Mouse (Mus musculus): Measurements from ENCODE around the gene Dock4. TPM values are rescaled to one million over a fixed set of nuclear protein-coding genes. Genes with fewer than 3 reads are reported as not detected.

Dock4 gene
- total and polyA plus RNA-seq, 3 experiments: 4.3 to 13.6 (median 11.2) TPM

- no peak for DNase-seq
- no peak overlapping the region for H3K9ac ChIP-seq (ENCODE audit: low read depth, low read length)
- H3K27me3 ChIP-seq (ENCODE audit: control insufficient read depth, insufficient read depth, low read length): no peaks in the 10 kb centered on the region
- no peaks in the 10 kb centered on the region for H3K79me2 ChIP-seq (replicated peaks; ENCODE audit: control insufficient read depth, insufficient read depth, low read length)
- TF ChIP-seq EP300 (IDR thresholded peaks at IDR 0.05; ENCODE audit: insufficient read depth, low read depth, low read length) (no peak), CTCF (IDR thresholded peaks at IDR 0.05) (no peak)
- 83% methylated on average over 3 of the region's 3 CpGs for WGBS
- intact Hi-C loops (cut with DNase I): no loop called here
- H3K27ac ChIP-seq: no peak overlapping the region
- no peaks in the 10 kb centered on the region for H3K4me1 ChIP-seq (ENCODE audit: control insufficient read depth, insufficient read depth, low read length)
- no peak overlapping the region for H3K4me3 ChIP-seq
- no peaks in the 10 kb centered on the region; the same call in 1 of the 2 replicates for H3K36me3 ChIP-seq (ENCODE audit: control insufficient read depth, insufficient read depth, low read length)
These were observed 300.3 kb downstream of the Dock4 start for GRCm38 (mm10) chr12:40746081-40746480.

- Histone ChIP-seq H3K4me1 (ENCODE audit: control insufficient read depth, insufficient read depth, low read length) (no peaks in the 10 kb centered on the region), H3K4me3 (no peak overlapping the region), H3K27me3 (ENCODE audit: control insufficient read depth, insufficient read depth, low read length) (no peaks in the 10 kb centered on the region), H3K9ac (ENCODE audit: low read depth, low read length) (no peak overlapping the region), H3K79me2 (replicated peaks; ENCODE audit: control insufficient read depth, insufficient read depth, low read length) (no peaks in the 10 kb centered on the region), H3K36me3 (ENCODE audit: control insufficient read depth, insufficient read depth, low read length) (no peaks in the 10 kb centered on the region), H3K27ac (no peak overlapping the region)
- no peak for DNase-seq
- TF ChIP-seq CTCF (IDR thresholded peaks at IDR 0.05) (no peak), POLR2A (IDR thresholded peaks at IDR 0.05; ENCODE audit: insufficient read depth, low read depth, low read length) (no peak), EP300 (IDR thresholded peaks at IDR 0.05; ENCODE audit: insufficient read depth, low read depth, low read length) (no peak)
- intact Hi-C loops (cut with DNase I): no loop called here
- WGBS: 85% methylated on average over 2 of the region's 2 CpGs
These were observed 313.5 kb downstream of the Dock4 start for GRCm38 (mm10) chr12:40759281-40759680.

GRCm38 (mm10) chr12:40767258-40767816 is 321.6 kb downstream of the Dock4 start:
- Histone ChIP-seq H3K4me3 (no peak overlapping the region), H3K27ac (no peak overlapping the region), H3K4me1 (ENCODE audit: control insufficient read depth, insufficient read depth, low read length) (no peaks in the 10 kb centered on the region), H3K27me3 (ENCODE audit: control insufficient read depth, insufficient read depth, low read length) (no peaks in the 10 kb centered on the region), H3K36me3 (ENCODE audit: control insufficient read depth, insufficient read depth, low read length) (no peaks in the 10 kb centered on the region), H3K9ac (ENCODE audit: low read depth, low read length) (no peak overlapping the region), H3K79me2 (replicated peaks; ENCODE audit: control insufficient read depth, insufficient read depth, low read length) (no peaks in the 10 kb centered on the region)
- intact Hi-C loops (cut with DNase I): no loop called here
- WGBS: 86% methylated on average over 8 of the region's 8 CpGs
- DNase-seq: no peak
- TF ChIP-seq CTCF (IDR thresholded peaks at IDR 0.05) (no peak), POLR2A (IDR thresholded peaks at IDR 0.05; ENCODE audit: insufficient read depth, low read depth, low read length) (no peak), EP300 (IDR thresholded peaks at IDR 0.05; ENCODE audit: insufficient read depth, low read depth, low read length) (no peak)

- no peaks in the 10 kb centered on the region for H3K27me3 ChIP-seq (ENCODE audit: control insufficient read depth, insufficient read depth, low read length)
- TF ChIP-seq EP300 (IDR thresholded peaks at IDR 0.05; ENCODE audit: insufficient read depth, low read depth, low read length) (no peak), POLR2A (IDR thresholded peaks at IDR 0.05; ENCODE audit: insufficient read depth, low read depth, low read length) (no peak), CTCF (IDR thresholded peaks at IDR 0.05) (no peak)
- H3K79me2 ChIP-seq (replicated peaks; ENCODE audit: control insufficient read depth, insufficient read depth, low read length): no peaks in the 10 kb centered on the region
- DNase-seq: no peak
- no peak overlapping the region for H3K9ac ChIP-seq (ENCODE audit: low read depth, low read length)
- H3K4me3 ChIP-seq: no peak overlapping the region
- H3K36me3 ChIP-seq (ENCODE audit: control insufficient read depth, insufficient read depth, low read length): no peaks in the 10 kb centered on the region
- WGBS: 75% methylated on average over 1 of the region's 1 CpGs
- H3K27ac ChIP-seq: no peak overlapping the region
- intact Hi-C loops (cut with DNase I): no loop called here
- no peaks in the 10 kb centered on the region for H3K4me1 ChIP-seq (ENCODE audit: control insufficient read depth, insufficient read depth, low read length)
These were observed 327.3 kb downstream of the Dock4 start for GRCm38 (mm10) chr12:40773091-40773490.

- Histone ChIP-seq H3K9ac (ENCODE audit: low read depth, low read length) (no peak overlapping the region), H3K79me2 (replicated peaks; ENCODE audit: control insufficient read depth, insufficient read depth, low read length) (no peaks in the 10 kb centered on the region), H3K4me3 (no peak overlapping the region), H3K27ac (no peak overlapping the region), H3K4me1 (ENCODE audit: control insufficient read depth, insufficient read depth, low read length) (no peaks in the 10 kb centered on the region; the same call in 1 of the 2 replicates), H3K27me3 (ENCODE audit: control insufficient read depth, insufficient read depth, low read length) (no peaks in the 10 kb centered on the region), H3K36me3 (ENCODE audit: control insufficient read depth, insufficient read depth, low read length) (no peaks in the 10 kb centered on the region; the same call in 1 of the 2 replicates)
- no peak for DNase-seq
- intact Hi-C loops (cut with DNase I): no loop called here
- WGBS: 87% methylated on average over 6 of the region's 6 CpGs
- no peak for TF ChIP-seq POLR2A (IDR thresholded peaks at IDR 0.05; ENCODE audit: insufficient read depth, low read depth, low read length)
- TF ChIP-seq EP300 (IDR thresholded peaks at IDR 0.05; ENCODE audit: insufficient read depth, low read depth, low read length): no peak
- TF ChIP-seq CTCF (IDR thresholded peaks at IDR 0.05): no peak
These were observed 335.8 kb downstream of the Dock4 start for GRCm38 (mm10) chr12:40781554-40781953.

- peak in 1 of 2 experiments; percentile 15 for DNase-seq
- Histone ChIP-seq H3K27me3 (ENCODE audit: control insufficient read depth, insufficient read depth, low read length) (no peaks in the 10 kb centered on the region), H3K9ac (ENCODE audit: low read depth, low read length) (no peak overlapping the region), H3K79me2 (replicated peaks; ENCODE audit: control insufficient read depth, insufficient read depth, low read length) (no peaks in the 10 kb centered on the region), H3K27ac (peak overlapping the region; percentile 12; the same call in 1 of the 2 replicates), H3K4me3 (no peak overlapping the region), H3K4me1 (ENCODE audit: control insufficient read depth, insufficient read depth, low read length) (peaks cover 8% of the 10 kb centered on the region), H3K36me3 (ENCODE audit: control insufficient read depth, insufficient read depth, low read length) (peaks cover 6% of the 10 kb centered on the region)
- intact Hi-C loops (cut with DNase I): no loop called here
- TF ChIP-seq POLR2A (IDR thresholded peaks at IDR 0.05; ENCODE audit: insufficient read depth, low read depth, low read length): no peak
- TF ChIP-seq CTCF (IDR thresholded peaks at IDR 0.05): no peak
- TF ChIP-seq EP300 (IDR thresholded peaks at IDR 0.05; ENCODE audit: insufficient read depth, low read depth, low read length): no peak
- 31% methylated on average over 3 of the region's 3 CpGs for WGBS
These were observed 342.9 kb downstream of the Dock4 start for GRCm38 (mm10) chr12:40788621-40789111.
